Comparison of ENCODE assay signal across 26 mouse cellular contexts in genomic region chr13:43248381-43248780, GRCm38 (mm10).
"Had no signal": no experiment of that assay in that cellular context is flagged by ENCODE, and none has a peak within 500 bp of the region (broad histone marks: within the 10 kb centered on the region; RNA-seq: fewer than 3 reads in every experiment).

No protein-coding gene starts in this region.

- H3K27ac ChIP-seq: gastrocnemius, adult 2 months; heart, embryonic 10.5 days; hindbrain, embryonic 10.5 days; hindbrain, embryonic 12.5 days; hindbrain, embryonic 14.5 days; intestine, embryonic 15.5 days; limb, embryonic 10.5 days; limb, embryonic 12.5 days; liver, embryonic 13.5 days; liver, embryonic 15.5 days had no signal

- DNase-seq: gastrocnemius, adult 2 months; gastrocnemius, postnatal 10 days; gastrocnemius, postnatal 25 days; heart, adult 18-20 months; heart, postnatal 10 days; heart, postnatal 4 days; kidney, adult 18-20 months; kidney, adult 8-10 months; kidney, postnatal 10 days; kidney, postnatal 25 days; kidney, postnatal 4 days; liver; liver, embryonic 13.5 days had no signal

- ATAC-seq: hindbrain, embryonic 16.5 days; inflammation-experienced regulatory T-cells, adult 6 months; intestine, embryonic 15.5 days; intestine, postnatal 0 days had no signal

- H3K4me3 ChIP-seq: gastrocnemius, adult 2 months; heart, embryonic 10.5 days; heart, embryonic 12.5 days; hindbrain, embryonic 10.5 days; hindbrain, embryonic 12.5 days; intestine, embryonic 15.5 days; left cerebral cortex, adult 2 months; limb, embryonic 10.5 days; limb, embryonic 12.5 days; liver, embryonic 13.5 days; liver, embryonic 15.5 days had no signal
